Mouse (Mus musculus) kidney, postnatal 0 days (tissue): ENCODE results near the gene Elob. TPM values are rescaled to one million over a fixed set of nuclear protein-coding genes. Genes with fewer than 3 reads are reported as not detected.

Experiments used
- ATAC-seq: fragments of 200-750 bp; cut with Nextera tagmentation; replicated peaks from 2 replicates; pipeline ENCODE4 v1.8.0; 2017; ENCODE audit warnings: low read depth, moderate number of reproducible peaks, moderate TSS enrichment, moderate library complexity; ENCODE audit not compliant: low FRiP score
- DNase-seq: peaks from one replicate; pipeline ENCODE4 v3.0.0-alpha.2; 2016; ENCODE audit warnings: low spot score
- H3K27ac ChIP-seq: fragments of 300-500 bp; sonication (generic); 2 replicates; pipeline ENCODE4 v1.5.1; 2014; ENCODE audit warnings: mild to moderate bottlenecking
- H3K27me3 ChIP-seq: fragments of 300-500 bp; sonication (generic); 2 replicates; pipeline ENCODE4 v1.6.1; 2014; ENCODE audit warnings: low read length, mixed read lengths; ENCODE audit not compliant: insufficient read depth
- H3K36me3 ChIP-seq: fragments of 300-500 bp; sonication (generic); 2 replicates; pipeline ENCODE4 v1.6.1; 2014; ENCODE audit warnings: low read length, mixed read lengths; ENCODE audit not compliant: insufficient read depth
- H3K4me1 ChIP-seq: fragments of 300-500 bp; sonication (generic); replicated peaks from 2 replicates; pipeline ENCODE4 v1.6.1; 2014; ENCODE audit warnings: antibody characterized with exemption, low read length, mixed read lengths; ENCODE audit not compliant: insufficient read depth
- H3K4me2 ChIP-seq: fragments of 300-500 bp; sonication (generic); 2 replicates; pipeline ENCODE4 v1.6.1; 2014; ENCODE audit warnings: mild to moderate bottlenecking, low read length, moderate library complexity, mixed read lengths
- H3K4me3 ChIP-seq: fragments of 300-500 bp; sonication (generic); replicated peaks from 2 replicates; pipeline ENCODE4 v1.5.1; 2014; ENCODE audit warnings: low read depth, low read length
- H3K9ac ChIP-seq: fragments of 300-500 bp; sonication (generic); 2 replicates; pipeline ENCODE4 v1.6.1; 2014; ENCODE audit warnings: low read depth, low read length
- H3K9me3 ChIP-seq: fragments of 300-500 bp; sonication (generic); replicated peaks from 2 replicates; pipeline ENCODE4 v1.6.1; 2016; ENCODE audit warnings: low read length, inconsistent platforms, mixed read lengths
- CTCF ChIP-seq: IDR thresholded peaks from 2 replicates; pipeline ENCODE4 v1.5.1; 2016; ENCODE audit warnings: antibody characterized with exemption, low read depth, mild to moderate bottlenecking, moderate library complexity
- WGBS: fragments of 180-500 bp; shearing (Covaris S2); extraction: QIAGEN DNeasy Blood & Tissue Kit; methylation state at CpG from one replicate; pipeline ENCODE4 v1.1.7; 2014; 5-methylcytosine and 5-hydroxymethylcytosine counted together
- polyA plus RNA-seq: library from polyadenylated mRNA; unstranded; fragments of >200 nt; fragmentation: Nextera tagmentation; extraction: Ambion mirVana; gene quantifications from 2 replicates; pipeline ENCODE4 v1.2.1, GENCODE M21; 2015

Elob gene
- polyA plus RNA-seq, 1 experiment from 2014 or later = 1,143 TPM

DNA sequence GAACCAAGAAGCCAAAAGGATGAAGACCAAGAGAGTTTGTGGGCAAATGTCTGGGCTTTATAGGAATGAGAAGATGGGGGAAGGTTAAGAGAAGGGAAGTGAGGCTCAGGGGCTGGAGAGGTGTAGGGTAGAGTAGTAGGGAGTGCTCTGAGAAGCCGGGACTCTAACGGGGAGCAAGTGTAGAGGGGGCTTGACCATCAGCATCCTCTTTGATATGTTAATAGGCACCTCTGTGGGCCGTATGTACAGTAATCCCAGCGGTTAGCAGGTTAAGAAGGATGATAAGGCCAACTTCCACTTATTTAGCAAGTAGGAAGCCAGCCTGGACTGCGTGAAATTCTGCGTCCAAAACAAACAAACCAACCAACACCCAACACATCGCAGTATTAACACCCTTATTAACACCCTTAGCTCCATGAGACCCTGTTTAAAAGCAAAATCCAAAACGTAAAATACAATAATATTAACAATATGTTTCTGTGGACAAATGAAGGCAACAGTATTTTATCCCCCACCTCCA is 39.1 kb downstream of the Elob start:
- H3K4me2 ChIP-seq = peak overlapping the region; percentile 74
- no peak for TF ChIP-seq CTCF
- ATAC-seq (no peak), DNase-seq (no peak)
- no peaks in the 10 kb centered on the region for H3K27me3 ChIP-seq
- WGBS = 13% methylated on average over 8 of the region's 8 CpGs
- no peaks in the 10 kb centered on the region for H3K36me3 ChIP-seq
- H3K4me3 ChIP-seq = peak overlapping the region; percentile 43
- H3K9ac ChIP-seq = peak overlapping the region; percentile 76; the same call in 1 of the 2 replicates
- peaks cover 2% of the 10 kb centered on the region; the same call in 1 of the 2 replicates for H3K4me1 ChIP-seq
- peak overlapping the region; percentile 88 for H3K27ac ChIP-seq
- no peaks in the 10 kb centered on the region for H3K9me3 ChIP-seq

DNA sequence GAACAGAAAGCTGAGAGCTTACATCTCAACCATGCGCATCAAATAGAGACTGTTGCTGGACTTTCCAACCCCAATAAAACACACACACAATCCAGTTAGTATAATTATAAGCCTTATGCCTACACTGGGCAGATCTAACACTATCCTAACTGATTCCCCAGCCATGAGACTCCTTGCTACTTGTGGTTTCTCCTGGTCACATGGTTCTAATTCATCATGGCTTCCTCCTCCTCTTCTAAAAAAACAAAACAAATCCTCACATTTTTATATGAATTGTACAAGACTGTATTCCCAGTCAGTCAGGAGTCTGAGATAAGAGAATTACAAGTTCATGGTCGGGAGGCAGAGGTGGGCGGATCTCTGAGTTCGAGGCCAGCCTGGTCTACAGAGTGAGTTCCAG is 40.0 kb downstream of the Elob start:
- TF ChIP-seq CTCF = no peak
- 87% methylated on average over 4 of the region's 4 CpGs for WGBS
- no peaks in the 10 kb centered on the region for H3K9me3 ChIP-seq
- H3K4me3 ChIP-seq = no peak overlapping the region
- ATAC-seq (no peak), DNase-seq (no peak)
- peaks cover 2% of the 10 kb centered on the region; the same call in 1 of the 2 replicates for H3K4me1 ChIP-seq
- no peak overlapping the region for H3K9ac ChIP-seq
- no peak overlapping the region for H3K27ac ChIP-seq
- H3K36me3 ChIP-seq = no peaks in the 10 kb centered on the region
- no peak overlapping the region for H3K4me2 ChIP-seq
- H3K27me3 ChIP-seq = no peaks in the 10 kb centered on the region

DNA sequence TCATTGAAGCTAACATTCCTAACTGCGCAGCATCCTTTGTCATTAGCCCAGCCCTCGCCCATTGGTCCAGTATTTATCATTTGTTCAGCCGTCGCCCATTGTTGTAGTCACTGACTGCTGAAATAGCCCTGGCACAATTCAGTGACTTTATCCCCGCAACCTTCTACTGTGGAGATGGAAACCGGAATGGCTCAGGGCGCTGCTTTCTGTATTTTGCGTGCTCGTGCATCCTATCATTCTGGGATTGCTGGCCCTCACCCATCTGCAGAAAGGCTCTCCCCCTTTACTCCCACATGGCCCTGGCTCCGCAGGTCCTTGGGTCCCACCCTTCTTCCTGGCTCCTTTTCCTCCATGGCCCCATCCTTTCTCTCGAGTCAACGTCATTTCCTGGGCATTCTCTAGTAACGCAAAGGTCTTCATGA is 42.4 kb downstream of the Elob start:
- Histone ChIP-seq H3K4me3 (peak overlapping the region; percentile 46), H3K36me3 (no peaks in the 10 kb centered on the region), H3K4me2 (peak overlapping the region; percentile 88), H3K27me3 (no peaks in the 10 kb centered on the region), H3K9me3 (no peaks in the 10 kb centered on the region), H3K4me1 (peaks cover 2% of the 10 kb centered on the region; the same call in 1 of the 2 replicates), H3K27ac (no peak overlapping the region), H3K9ac (no peak overlapping the region)
- no peak for ATAC-seq
- WGBS = 10% methylated on average over 13 of the region's 13 CpGs
- DNase-seq = peak; percentile 49
- TF ChIP-seq CTCF = no peak

DNA sequence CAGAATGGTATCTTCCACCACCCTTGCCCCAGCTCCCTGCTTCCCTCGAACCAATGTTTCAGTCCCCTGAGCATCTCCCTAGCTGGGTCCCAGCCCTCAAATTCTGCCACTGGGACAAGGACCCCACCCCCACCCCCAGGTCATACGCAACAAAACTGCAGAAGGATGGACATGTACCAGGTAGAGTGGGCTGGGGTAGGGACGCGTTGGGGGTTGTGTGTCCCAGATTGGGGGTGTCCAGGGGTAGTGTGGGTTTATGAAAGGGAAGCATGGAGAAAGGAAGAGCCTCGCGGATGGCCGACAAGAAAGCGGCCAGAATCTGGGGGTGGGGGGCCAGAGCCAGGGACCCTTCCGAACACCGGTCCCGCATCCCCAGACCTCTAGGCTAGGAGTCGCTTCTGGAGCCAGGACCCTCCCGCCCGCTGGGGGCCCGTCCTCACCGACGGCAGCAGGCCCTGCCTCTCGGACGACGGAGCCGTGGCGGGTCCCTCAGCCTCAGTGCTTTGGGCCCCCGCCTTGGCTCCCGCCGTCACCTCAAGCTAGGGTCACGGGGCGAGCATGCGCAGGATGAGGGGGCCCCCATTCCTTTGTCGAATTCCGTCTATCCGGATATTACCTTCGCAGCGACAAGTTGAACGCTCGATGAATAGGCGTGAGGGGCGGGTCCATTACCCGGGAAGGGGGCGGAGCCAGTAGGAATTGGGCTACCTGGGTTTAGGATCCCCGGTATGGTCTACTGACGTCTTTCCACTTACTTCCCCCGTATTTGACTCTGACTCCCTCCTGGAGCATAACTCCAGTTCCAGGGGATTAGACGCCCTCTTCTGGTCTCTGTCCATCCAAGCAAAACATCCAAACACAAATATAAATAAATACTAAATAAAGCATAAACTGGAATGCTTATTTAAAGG is 43.1 kb downstream of the Elob start, which contains the start of gene Flywch2:
Flywch2 (minus strand) TSS at position 521 of the 911 bp plus-strand sequence.
- H3K4me2 ChIP-seq = peak within 1 kb of the TSS; percentile 88
- no peaks in the 10 kb centered on the region for H3K36me3 ChIP-seq
- WGBS = 2% methylated on average over 43 of the region's 43 CpGs
- peaks cover 2% of the 10 kb centered on the region; the same call in 1 of the 2 replicates for H3K4me1 ChIP-seq
- H3K27me3 ChIP-seq = no peaks in the 10 kb centered on the region
- peak; percentile 76 for ATAC-seq
- no peaks in the 10 kb centered on the region for H3K9me3 ChIP-seq
- no peak within 1 kb of the TSS for H3K27ac ChIP-seq
- TF ChIP-seq CTCF = 0 out of 2 replicates have a peak, but pooled peaks have one; percentile 33
- peak; percentile 79 for DNase-seq
- H3K4me3 ChIP-seq = peak within 1 kb of the TSS; percentile 46
- H3K9ac ChIP-seq = peak within 1 kb of the TSS; percentile 64

DNA sequence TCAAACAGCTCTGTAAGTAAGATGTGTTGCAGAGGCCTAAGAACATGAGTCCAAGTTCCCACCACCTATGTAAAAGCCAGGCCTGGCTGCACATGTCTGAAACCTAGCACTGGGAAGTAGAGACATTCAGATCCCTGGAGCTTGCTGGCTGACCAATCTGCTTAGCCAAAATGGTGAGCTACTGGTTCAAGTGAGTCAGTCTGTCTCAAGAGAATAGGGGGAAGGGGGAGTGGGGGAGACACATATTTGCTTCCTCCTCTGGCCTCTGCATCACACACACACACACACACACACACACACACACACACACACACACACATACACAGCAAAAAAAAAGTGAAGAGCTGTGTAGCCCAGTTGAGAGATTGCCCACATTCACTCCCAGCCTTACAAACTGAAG is 45.6 kb downstream of the Elob start:
- Histone ChIP-seq H3K27ac (no peak overlapping the region), H3K9ac (no peak overlapping the region), H3K4me1 (0 out of 2 replicates have a peak, but pooled peaks cover 2% of the 10 kb centered on the region), H3K27me3 (no peaks in the 10 kb centered on the region), H3K4me2 (no peak overlapping the region), H3K4me3 (no peak overlapping the region), H3K36me3 (no peaks in the 10 kb centered on the region), H3K9me3 (no peaks in the 10 kb centered on the region)
- no peak for TF ChIP-seq CTCF
- no peak for DNase-seq
- ATAC-seq = no peak

DNA sequence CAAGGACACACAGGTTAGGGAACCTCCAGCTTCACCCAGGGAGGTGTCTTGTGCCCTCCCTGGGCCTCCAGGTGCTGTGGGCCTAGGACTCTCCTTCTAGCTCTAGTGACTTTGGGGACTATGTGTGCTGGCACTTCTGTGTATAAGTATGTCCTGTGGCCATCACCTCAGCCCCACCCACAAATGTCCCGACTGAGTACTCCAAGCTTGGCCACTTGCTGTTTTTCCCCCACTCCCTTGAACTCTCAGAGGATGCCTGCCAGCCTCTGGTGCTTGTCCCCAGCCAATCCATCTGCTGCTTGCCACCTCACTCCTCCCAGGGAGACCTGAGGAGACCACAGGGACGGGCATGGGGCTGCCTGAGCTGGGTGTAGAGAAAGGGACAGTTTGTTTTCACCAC is 50.5 kb downstream of the Elob start:
- H3K4me3 ChIP-seq = no peak overlapping the region
- H3K9ac ChIP-seq = no peak overlapping the region
- H3K4me2 ChIP-seq = no peak overlapping the region
- no peak for TF ChIP-seq CTCF
- H3K27ac ChIP-seq = no peak overlapping the region
- ATAC-seq (no peak), DNase-seq (no peak)
- no peaks in the 10 kb centered on the region for H3K36me3 ChIP-seq
- H3K9me3 ChIP-seq = no peaks in the 10 kb centered on the region
- WGBS = 25% methylated on average over 2 of the region's 2 CpGs
- no peaks in the 10 kb centered on the region for H3K27me3 ChIP-seq
- H3K4me1 ChIP-seq = no peaks in the 10 kb centered on the region
